Mouse (Mus musculus) right cerebral cortex, postnatal 25 days (tissue): Measurements from ENCODE around the gene 2010111I01Rik.
"Not testable (repeated sequence)": the region's sequence is repeated elsewhere in the genome, so short reads cannot be mapped to it uniquely, and the experiment has no call there.

Experiments
- DNase-seq: peaks from one replicate; pipeline ENCODE4 v3.0.0; 2022

2010111I01Rik gene

GRCm38 (mm10) chr13:62964640-62965311, at the start of gene 2010111I01Rik:
2010111I01Rik (plus strand) TSS chr13:62964893.
- peak; percentile 93 for DNase-seq

- DNase-seq, result no peak
These were observed 48.0 kb upstream of the 2010111I01Rik start for GRCm38 (mm10) chr13:62916675-62917074.

GRCm38 (mm10) chr13:62917416-62918110, 47.1 kb upstream of the 2010111I01Rik start:
- no peak for DNase-seq

- DNase-seq, result peak; percentile 77
These were observed 44.9 kb upstream of the 2010111I01Rik start for GRCm38 (mm10) chr13:62919647-62920341.

GRCm38 (mm10) chr13:62922645-62923044, 42.0 kb upstream of the 2010111I01Rik start:
- no peak for DNase-seq

- DNase-seq, result no peak
These were observed 41.5 kb upstream of the 2010111I01Rik start for GRCm38 (mm10) chr13:62923182-62923581.

- no peak for DNase-seq
These were observed 38.2 kb upstream of the 2010111I01Rik start for GRCm38 (mm10) chr13:62926479-62926878.

GRCm38 (mm10) chr13:62927470-62927869, 37.2 kb upstream of the 2010111I01Rik start:
- DNase-seq, result no peak

GRCm38 (mm10) chr13:62929144-62929543, 35.5 kb upstream of the 2010111I01Rik start:
- DNase-seq, result not testable (repeated sequence)

- no peak for DNase-seq
These were observed 34.8 kb upstream of the 2010111I01Rik start for GRCm38 (mm10) chr13:62929766-62930389.

GRCm38 (mm10) chr13:62932452-62932851, 32.2 kb upstream of the 2010111I01Rik start:
- DNase-seq, result no peak

- DNase-seq, result no peak
These were observed 25.3 kb upstream of the 2010111I01Rik start for GRCm38 (mm10) chr13:62939371-62939770.

- no peak for DNase-seq
These were observed 24.9 kb upstream of the 2010111I01Rik start for GRCm38 (mm10) chr13:62939797-62940196.

GRCm38 (mm10) chr13:62940721-62941120, 24.0 kb upstream of the 2010111I01Rik start:
- peak; percentile 39 for DNase-seq

- DNase-seq, result no peak
These were observed 23.2 kb upstream of the 2010111I01Rik start for GRCm38 (mm10) chr13:62941341-62942005.

- no peak for DNase-seq
These were observed 21.3 kb upstream of the 2010111I01Rik start for GRCm38 (mm10) chr13:62943274-62943830.

GRCm38 (mm10) chr13:62944109-62944508, 20.6 kb upstream of the 2010111I01Rik start:
- DNase-seq, result no peak

GRCm38 (mm10) chr13:62949560-62950188, 15.0 kb upstream of the 2010111I01Rik start:
- DNase-seq, result no peak

- no peak for DNase-seq
These were observed 13.1 kb upstream of the 2010111I01Rik start for GRCm38 (mm10) chr13:62951606-62952005.

GRCm38 (mm10) chr13:62952047-62952446, 12.6 kb upstream of the 2010111I01Rik start:
- DNase-seq, result no peak

GRCm38 (mm10) chr13:62952624-62953023, 12.1 kb upstream of the 2010111I01Rik start:
- DNase-seq, result no peak

- no peak for DNase-seq
These were observed 8.7 kb upstream of the 2010111I01Rik start for GRCm38 (mm10) chr13:62955997-62956396.
